Mouse (Mus musculus) right cerebral cortex, adult 2 months (tissue): Measurements from ENCODE around the gene Fblim1.
A peak's percentile ranks its signal among the peaks of the same experiment; 100 is the strongest.
"Not testable (repeated sequence)": the region's sequence is repeated elsewhere in the genome, so short reads cannot be mapped to it uniquely, and the experiment has no call there.

Source experiments
- DNase-seq, 2 experiments: peaks; one replicate each; pipeline ENCODE4 v3.0.0; 2021 to 2022; ENCODE audit warnings: low spot score in 2 of 2

Gene Fblim1

GRCm38 (mm10) chr4:141567174-141567573 is 38.7 kb downstream of the Fblim1 start:
- not testable (repeated sequence) for DNase-seq

- no peak for DNase-seq
These were observed 39.7 kb downstream of the Fblim1 start for GRCm38 (mm10) chr4:141566187-141566586.

GRCm38 (mm10) chr4:141565325-141565724 is 40.6 kb downstream of the Fblim1 start:
- no peak for DNase-seq

- DNase-seq: no peak
These were observed 41.2 kb downstream of the Fblim1 start for GRCm38 (mm10) chr4:141564660-141565059.

- DNase-seq: no peak
These were observed 41.7 kb downstream of the Fblim1 start for GRCm38 (mm10) chr4:141564209-141564608.

- no peak for DNase-seq
These were observed 43.6 kb downstream of the Fblim1 start for GRCm38 (mm10) chr4:141562281-141562680.

- DNase-seq: not testable (repeated sequence)
These were observed 44.5 kb downstream of the Fblim1 start for GRCm38 (mm10) chr4:141561331-141561919.

GRCm38 (mm10) chr4:141559898-141560263 is 46.0 kb downstream of the Fblim1 start:
- peak; percentile 79 to 83 for DNase-seq

GRCm38 (mm10) chr4:141559131-141559897 is 46.6 kb downstream of the Fblim1 start:
- DNase-seq: peak; percentile 67 to 76

- DNase-seq: no peak
These were observed 47.2 kb downstream of the Fblim1 start for GRCm38 (mm10) chr4:141558658-141559057.

- not testable (repeated sequence) for DNase-seq
These were observed 49.7 kb downstream of the Fblim1 start for GRCm38 (mm10) chr4:141556163-141556562.

GRCm38 (mm10) chr4:141554255-141554865 is 51.5 kb downstream of the Fblim1 start:
- DNase-seq: not testable (repeated sequence)

GRCm38 (mm10) chr4:141552484-141552883 is 53.4 kb downstream of the Fblim1 start:
- DNase-seq: no peak

- no peak for DNase-seq
These were observed 58.6 kb downstream of the Fblim1 start for GRCm38 (mm10) chr4:141547299-141547698.

- peak; percentile 83 to 84 for DNase-seq
These were observed 59.3 kb downstream of the Fblim1 start for GRCm38 (mm10) chr4:141546334-141547200.

- DNase-seq: peak; percentile 99
These were observed 60.1 kb downstream of the Fblim1 start for GRCm38 (mm10) chr4:141545743-141546333.

GRCm38 (mm10) chr4:141545071-141545742 is 60.7 kb downstream of the Fblim1 start:
- peak; percentile 49 to 52 for DNase-seq

- DNase-seq: no peak
These were observed 61.4 kb downstream of the Fblim1 start for GRCm38 (mm10) chr4:141544536-141544935.

- no peak for DNase-seq
These were observed 62.3 kb downstream of the Fblim1 start for GRCm38 (mm10) chr4:141543593-141543992.

- no peak for DNase-seq
These were observed 64.0 kb downstream of the Fblim1 start for GRCm38 (mm10) chr4:141541851-141542250.

- no peak for DNase-seq
These were observed 65.1 kb downstream of the Fblim1 start for GRCm38 (mm10) chr4:141540844-141541243.
